Mouse (Mus musculus) left cerebral cortex, postnatal 10 days (tissue): ENCODE measurements at regions not wholly inside any gene's neighbourhood (a gene's known extent, or its start where the extent isn't known, plus 50 kb on each side); places are given as distances from the start of the nearest gene placed in this dataset.

Source experiments
- DNase-seq, 2 experiments: peaks; one replicate each; pipeline ENCODE4 v3.0.0; 2021 to 2022; ENCODE audit warnings: low spot score in 2 of 2, mixed read lengths in 1 of 2; ENCODE audit errors: extremely low spot score in 1 of 2
- intact Hi-C: fragments of 180-260 bp; cut with DNase I; formaldehyde crosslinking; loops from one replicate; pipeline ENCODE4 v1.15.1; 2025

DNA sequence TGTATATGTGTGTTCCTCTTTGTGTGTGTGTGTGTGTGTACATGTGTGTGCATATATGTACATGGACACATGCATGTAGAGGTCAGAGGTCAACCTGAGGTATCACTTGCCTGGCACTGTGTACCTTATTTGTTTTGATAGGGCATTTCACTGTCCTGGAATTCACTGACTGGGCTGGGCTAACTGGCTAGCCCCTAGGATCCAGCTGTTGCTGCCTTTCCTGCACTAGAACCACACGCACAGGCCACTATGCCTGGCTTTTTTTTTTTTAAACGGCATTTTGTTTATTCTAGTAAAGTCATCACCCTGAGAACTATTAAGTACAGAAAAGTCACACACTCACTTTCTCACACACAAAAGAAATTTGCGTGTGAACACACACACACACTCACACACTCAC is 79.7 kb upstream of the Samsn1 start:
- intact Hi-C loops: no loop called here

DNA sequence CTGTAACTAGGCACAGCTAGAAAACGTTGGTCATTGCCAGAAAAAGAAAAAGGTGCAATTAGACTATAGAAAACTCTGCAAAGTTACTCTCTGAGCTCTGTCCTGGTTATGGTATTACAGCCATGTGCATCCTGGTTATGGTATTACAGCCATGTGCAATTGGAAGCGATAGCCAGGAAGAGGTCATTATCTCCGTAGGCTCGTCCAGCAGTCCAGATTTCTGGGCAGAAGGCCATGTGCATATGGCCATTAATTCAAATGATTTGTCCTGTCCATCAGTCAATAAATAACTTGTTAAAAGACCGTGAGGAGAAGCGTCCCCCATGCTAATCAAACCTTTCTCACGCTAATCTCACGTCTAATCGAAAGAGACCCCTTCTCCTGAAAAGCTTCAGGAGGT is 75.7 kb upstream of the Samsn1 start:
- no peak for DNase-seq
- intact Hi-C loops: no loop called here

More for the DNA sequence above, 79.7 kb upstream of the Samsn1 start:
- DNase-seq: no peak

DNA sequence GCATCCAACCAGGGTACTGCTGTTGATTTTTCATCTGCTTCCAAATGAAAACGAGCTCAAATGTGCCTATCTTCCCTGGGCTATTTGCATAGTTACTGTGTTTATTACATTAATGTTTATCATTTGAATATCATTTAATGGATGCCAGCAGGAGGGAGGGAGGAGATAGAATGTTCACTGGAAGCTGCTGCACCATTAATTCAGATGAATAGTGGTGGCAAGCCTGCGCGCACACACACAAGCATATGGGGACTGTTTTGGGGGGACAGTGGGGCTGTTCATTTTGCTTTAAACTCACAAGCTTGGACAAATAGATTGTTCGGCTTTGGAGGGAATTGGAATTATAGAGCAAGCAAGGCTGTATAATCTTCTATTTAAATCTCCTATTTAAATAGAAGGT is 74.3 kb upstream of the Samsn1 start:
- no peak for DNase-seq
- intact Hi-C loops: no loop called here

DNA sequence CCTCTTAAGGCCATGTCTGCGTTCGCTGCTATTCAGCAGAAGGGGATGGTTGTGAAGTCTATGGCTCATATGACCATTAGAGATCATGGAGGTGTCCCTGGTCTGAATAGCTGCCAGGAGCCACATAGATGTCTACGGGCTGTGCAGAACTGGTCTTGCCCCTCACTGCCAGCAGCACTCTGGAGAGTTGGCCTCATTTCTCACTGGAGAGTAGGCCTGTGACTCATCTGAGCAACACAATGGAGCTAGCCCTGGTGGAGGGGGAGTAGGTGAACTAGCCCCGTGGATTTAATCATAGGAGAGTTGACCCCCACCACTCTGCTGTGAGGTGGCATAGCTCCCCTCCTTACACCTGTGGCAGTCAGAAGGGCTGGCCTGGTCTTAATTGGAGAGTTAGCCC is 63.3 kb upstream of the Samsn1 start:
- no peak for DNase-seq
- intact Hi-C loops: no loop called here

DNA sequence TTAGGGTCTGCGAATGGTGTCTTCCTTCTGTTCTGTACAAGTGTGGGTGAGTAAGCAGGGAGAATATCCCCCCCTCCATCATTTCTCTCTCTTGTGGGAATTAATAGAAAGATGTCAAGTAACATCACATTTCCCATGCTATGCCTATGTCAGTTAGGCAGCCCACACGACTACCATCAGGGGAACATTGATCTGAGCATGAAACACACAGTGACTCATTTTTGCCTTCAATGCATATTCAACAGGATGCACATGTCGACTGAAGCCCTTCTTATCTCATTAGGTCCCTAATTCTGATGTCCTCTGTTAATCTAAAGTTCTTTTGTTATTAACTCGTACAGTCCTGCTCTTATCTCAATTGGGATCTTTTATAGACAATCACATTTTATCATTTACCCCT is 60.4 kb upstream of the Samsn1 start:
- intact Hi-C loops: no loop called here
- no peak for DNase-seq

DNA sequence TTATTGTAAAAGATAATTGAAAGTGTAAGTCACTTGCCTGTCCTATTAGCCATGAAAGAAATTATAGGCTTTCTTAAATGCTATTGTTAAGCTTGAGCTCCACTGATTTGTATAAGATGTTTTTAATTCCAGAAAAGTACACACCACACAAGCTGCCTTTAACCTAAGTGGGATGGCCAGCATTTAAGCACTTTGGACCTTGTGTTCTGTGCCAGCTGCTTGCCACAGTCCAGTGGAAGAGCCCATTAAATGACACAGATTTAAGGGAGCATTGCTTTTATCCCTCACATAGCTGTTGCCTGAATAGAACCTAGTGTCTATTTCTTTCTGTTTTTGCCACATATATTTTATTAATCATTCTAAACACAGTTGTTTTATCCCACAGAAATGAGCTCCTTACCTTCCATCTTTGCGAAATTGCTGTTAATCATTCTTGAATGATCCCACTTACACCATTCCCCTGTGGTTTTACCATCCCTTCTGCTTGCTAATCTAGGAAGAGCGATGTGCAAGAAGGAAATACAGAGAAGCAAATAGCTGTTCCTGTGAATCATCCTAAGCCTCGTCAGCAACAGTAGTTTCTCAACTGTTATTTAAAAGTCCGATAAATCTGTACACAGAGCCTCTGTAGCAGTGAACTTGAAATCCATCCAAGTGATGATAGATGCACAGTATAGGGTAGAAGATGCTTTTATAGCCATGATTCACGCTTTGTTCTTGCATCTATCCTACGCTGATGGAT is 57.9 kb upstream of the Samsn1 start:
- DNase-seq: no peak
- intact Hi-C loops: no loop called here

DNA sequence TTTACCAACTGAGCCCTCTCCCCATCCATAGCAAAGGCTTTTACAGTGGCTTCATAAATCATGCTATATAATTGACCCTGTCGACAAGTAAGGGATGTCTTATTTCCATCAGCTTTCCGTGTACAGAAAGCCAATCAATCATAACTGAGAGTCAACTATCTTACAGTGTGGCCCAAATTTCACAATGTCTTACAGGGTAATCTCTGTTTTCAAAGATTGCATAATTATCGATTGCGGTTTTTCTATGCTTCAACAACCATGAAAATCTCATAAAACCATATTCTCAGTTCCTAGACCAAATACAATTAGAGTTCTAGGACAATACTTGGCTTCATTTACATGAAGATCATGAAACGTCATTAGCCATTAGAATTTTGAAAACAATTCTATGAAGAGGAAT is 56.1 kb upstream of the Samsn1 start:
- intact Hi-C loops: no loop called here
- no peak for DNase-seq

DNA sequence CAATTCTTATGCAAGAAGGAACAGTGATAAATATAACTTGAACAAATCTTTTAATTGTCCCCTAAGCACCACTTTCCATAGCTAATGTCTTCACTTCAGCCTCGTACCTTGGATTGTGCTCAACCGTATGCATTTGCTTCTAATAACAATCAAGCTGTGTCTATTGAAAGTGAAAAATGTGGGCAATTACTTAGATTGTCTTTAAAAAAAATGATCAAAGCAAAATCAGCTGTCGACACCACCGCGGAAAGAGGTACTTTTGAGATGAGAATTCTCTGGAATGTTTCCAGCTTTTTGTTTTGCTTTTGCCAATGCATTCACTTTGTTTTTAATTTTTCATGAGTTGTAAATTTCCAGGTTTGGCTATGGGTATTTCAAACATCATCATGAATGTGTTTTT is 54.1 kb upstream of the Samsn1 start:
- intact Hi-C loops: no loop called here
- DNase-seq: no peak
